Mouse (Mus musculus): ENCODE measurements at regions not wholly inside any gene's neighbourhood (a gene's known extent, or its start where the extent isn't known, plus 50 kb on each side); places are given as distances from the start of the nearest gene placed in this dataset.

- no peak overlapping the region for H3K4me3 ChIP-seq (ENCODE audit: insufficient read depth, low read depth, low read length)
- H3K4me1 ChIP-seq (ENCODE audit: control insufficient read depth, insufficient read depth, low read length): peaks cover 9% of the 10 kb centered on the region; the same call in 1 of the 2 replicates
- 32% methylated on average over 11 of the region's 11 CpGs for WGBS
- TF ChIP-seq CTCF (IDR thresholded peaks at IDR 0.05; ENCODE audit: insufficient read depth, low read depth, low read length): no peak
- TF ChIP-seq POLR2A (IDR thresholded peaks at IDR 0.05; ENCODE audit: insufficient read depth, low read depth, low read length): no peak
- H3K27ac ChIP-seq (ENCODE audit: insufficient read depth, low read depth, low read length): no peak overlapping the region
Measured at GRCm38 (mm10) chr14:118318524-118318923, 51.8 kb downstream of the Gm9376 start.

- H3K4me3 ChIP-seq (ENCODE audit: insufficient read depth, low read depth, low read length): no peak overlapping the region
- 91% methylated on average over 4 of the region's 4 CpGs for WGBS
- H3K4me1 ChIP-seq (ENCODE audit: control insufficient read depth, insufficient read depth, low read length): peaks cover 9% of the 10 kb centered on the region; the same call in 1 of the 2 replicates
- TF ChIP-seq POLR2A (IDR thresholded peaks at IDR 0.05; ENCODE audit: insufficient read depth, low read depth, low read length) (no peak), CTCF (IDR thresholded peaks at IDR 0.05; ENCODE audit: insufficient read depth, low read depth, low read length) (no peak)
- H3K27ac ChIP-seq (ENCODE audit: insufficient read depth, low read depth, low read length): no peak overlapping the region
Measured at GRCm38 (mm10) chr14:118320101-118320500, 53.3 kb downstream of the Gm9376 start.

- H3K4me3 ChIP-seq (ENCODE audit: insufficient read depth, low read depth, low read length): no peak overlapping the region
- WGBS: 69% methylated on average over 3 of the region's 3 CpGs
Measured at GRCm38 (mm10) chr14:118321083-118321482, 54.3 kb downstream of the Gm9376 start.

GRCm38 (mm10) chr14:118322003-118322821, 55.5 kb downstream of the Gm9376 start:
- TF ChIP-seq CTCF (IDR thresholded peaks at IDR 0.05; ENCODE audit: insufficient read depth, low read depth, low read length): no peak
- no peak for TF ChIP-seq POLR2A (IDR thresholded peaks at IDR 0.05; ENCODE audit: insufficient read depth, low read depth, low read length)

More at GRCm38 (mm10) chr14:118321083-118321482, 54.3 kb downstream of the Gm9376 start:
- Histone ChIP-seq H3K4me1 (ENCODE audit: control insufficient read depth, insufficient read depth, low read length) (peaks cover 9% of the 10 kb centered on the region; the same call in 1 of the 2 replicates), H3K27ac (ENCODE audit: insufficient read depth, low read depth, low read length) (no peak overlapping the region)
- TF ChIP-seq POLR2A (IDR thresholded peaks at IDR 0.05; ENCODE audit: insufficient read depth, low read depth, low read length) (no peak), CTCF (IDR thresholded peaks at IDR 0.05; ENCODE audit: insufficient read depth, low read depth, low read length) (no peak)

GRCm38 (mm10) chr14:118322865-118323264, 56.1 kb downstream of the Gm9376 start:
- 29% methylated on average over 11 of the region's 11 CpGs for WGBS
- no peak for TF ChIP-seq POLR2A (IDR thresholded peaks at IDR 0.05; ENCODE audit: insufficient read depth, low read depth, low read length)
- TF ChIP-seq CTCF (IDR thresholded peaks at IDR 0.05; ENCODE audit: insufficient read depth, low read depth, low read length): no peak
- Histone ChIP-seq H3K4me1 (ENCODE audit: control insufficient read depth, insufficient read depth, low read length) (peaks cover 5% of the 10 kb centered on the region; the same call in 1 of the 2 replicates), H3K27ac (ENCODE audit: insufficient read depth, low read depth, low read length) (no peak overlapping the region), H3K4me3 (ENCODE audit: insufficient read depth, low read depth, low read length) (no peak overlapping the region)

More at GRCm38 (mm10) chr14:118322003-118322821, 55.5 kb downstream of the Gm9376 start:
- H3K4me3 ChIP-seq (ENCODE audit: insufficient read depth, low read depth, low read length): no peak overlapping the region
- no peak overlapping the region for H3K27ac ChIP-seq (ENCODE audit: insufficient read depth, low read depth, low read length)
- H3K4me1 ChIP-seq (ENCODE audit: control insufficient read depth, insufficient read depth, low read length): peaks cover 8% of the 10 kb centered on the region; the same call in 1 of the 2 replicates
- WGBS: 18% methylated on average over 26 of the region's 26 CpGs

GRCm38 (mm10) chr14:118338071-118338470, 71.3 kb downstream of the Gm9376 start:
- Histone ChIP-seq H3K27ac (ENCODE audit: insufficient read depth, low read depth, low read length) (no peak overlapping the region), H3K4me1 (ENCODE audit: control insufficient read depth, insufficient read depth, low read length) (no peaks in the 10 kb centered on the region), H3K4me3 (ENCODE audit: insufficient read depth, low read depth, low read length) (no peak overlapping the region)
- TF ChIP-seq CTCF (IDR thresholded peaks at IDR 0.05; ENCODE audit: insufficient read depth, low read depth, low read length) (no peak), POLR2A (IDR thresholded peaks at IDR 0.05; ENCODE audit: insufficient read depth, low read depth, low read length) (no peak)
- WGBS: 93% methylated on average over 3 of the region's 3 CpGs

GRCm38 (mm10) chr14:118362931-118363330, 96.2 kb downstream of the Gm9376 start:
- no peak overlapping the region for H3K4me3 ChIP-seq (ENCODE audit: insufficient read depth, low read depth, low read length)
- no peak for TF ChIP-seq POLR2A (IDR thresholded peaks at IDR 0.05; ENCODE audit: insufficient read depth, low read depth, low read length)
- TF ChIP-seq CTCF (IDR thresholded peaks at IDR 0.05; ENCODE audit: insufficient read depth, low read depth, low read length): no peak
- H3K4me1 ChIP-seq (ENCODE audit: control insufficient read depth, insufficient read depth, low read length): no peaks in the 10 kb centered on the region
- H3K27ac ChIP-seq (ENCODE audit: insufficient read depth, low read depth, low read length): no peak overlapping the region
- 65% methylated on average over 11 of the region's 11 CpGs for whole genome bisulfite sequencing

GRCm38 (mm10) chr14:118363391-118363821, 96.6 kb downstream of the Gm9376 start:
- no peak overlapping the region for H3K27ac ChIP-seq (ENCODE audit: insufficient read depth, low read depth, low read length)
- TF ChIP-seq CTCF (IDR thresholded peaks at IDR 0.05; ENCODE audit: insufficient read depth, low read depth, low read length): no peak
- no peak for TF ChIP-seq POLR2A (IDR thresholded peaks at IDR 0.05; ENCODE audit: insufficient read depth, low read depth, low read length)
- no peaks in the 10 kb centered on the region for H3K4me1 ChIP-seq (ENCODE audit: control insufficient read depth, insufficient read depth, low read length)
- WGBS: 75% methylated on average over 21 of the region's 21 CpGs
- H3K4me3 ChIP-seq (ENCODE audit: insufficient read depth, low read depth, low read length): no peak overlapping the region

GRCm38 (mm10) chr14:118366522-118366921, 99.8 kb downstream of the Gm9376 start:
- TF ChIP-seq CTCF (IDR thresholded peaks at IDR 0.05; ENCODE audit: insufficient read depth, low read depth, low read length) (no peak), POLR2A (IDR thresholded peaks at IDR 0.05; ENCODE audit: insufficient read depth, low read depth, low read length) (no peak)
- WGBS: 71% methylated on average over 4 of the region's 4 CpGs
- no peak overlapping the region for H3K4me3 ChIP-seq (ENCODE audit: insufficient read depth, low read depth, low read length)
- no peak overlapping the region for H3K27ac ChIP-seq (ENCODE audit: insufficient read depth, low read depth, low read length)
- 0 out of 2 replicates have a peak, but pooled peaks cover 3% of the 10 kb centered on the region for H3K4me1 ChIP-seq (ENCODE audit: control insufficient read depth, insufficient read depth, low read length)

All from olfactory bulb, adult 2 months (tissue).